Mouse (Mus musculus): Measurements from ENCODE around the gene Adamts6. TPM values are rescaled to one million over a fixed set of nuclear protein-coding genes. Genes with fewer than 3 reads are reported as not detected.

The Adamts6 gene
- polyA plus RNA-seq, 1 experiment: 6.4 TPM

GRCm38 (mm10) chr13:104393427-104394356 lies 106.1 kb downstream of the Adamts6 start:
- Histone ChIP-seq H3K36me3 (ENCODE audit: control insufficient read depth, insufficient read depth, low read length) (no peaks in the 10 kb centered on the region), H3K4me1 (replicated peaks; ENCODE audit: control insufficient read depth, insufficient read depth, low read length) (no peaks in the 10 kb centered on the region), H3K27ac (ENCODE audit: control insufficient read depth, insufficient read depth, low read length) (no peak overlapping the region), H3K4me3 (ENCODE audit: control insufficient read depth, insufficient read depth, low read length) (no peak overlapping the region), H3K27me3 (ENCODE audit: control insufficient read depth, insufficient read depth, low read length) (no peaks in the 10 kb centered on the region)
- DNase-seq: no peak
- no peak for TF ChIP-seq POLR2A (IDR thresholded peaks at IDR 0.05; ENCODE audit: control insufficient read depth, extremely low read depth, insufficient read depth, low read length, poor library complexity)
- no peak for TF ChIP-seq CTCF (IDR thresholded peaks at IDR 0.05; ENCODE audit: borderline replicate concordance, control insufficient read depth, extremely low read depth, insufficient read depth, low read length, poor library complexity)
- WGBS: 97% methylated on average over 8 of the region's 8 CpGs

GRCm38 (mm10) chr13:104397814-104398213 lies 110.2 kb downstream of the Adamts6 start:
- TF ChIP-seq POLR2A (IDR thresholded peaks at IDR 0.05; ENCODE audit: control insufficient read depth, extremely low read depth, insufficient read depth, low read length, poor library complexity) (no peak), CTCF (IDR thresholded peaks at IDR 0.05; ENCODE audit: borderline replicate concordance, control insufficient read depth, extremely low read depth, insufficient read depth, low read length, poor library complexity) (no peak)
- Histone ChIP-seq H3K4me1 (replicated peaks; ENCODE audit: control insufficient read depth, insufficient read depth, low read length) (no peaks in the 10 kb centered on the region), H3K27me3 (ENCODE audit: control insufficient read depth, insufficient read depth, low read length) (no peaks in the 10 kb centered on the region), H3K36me3 (ENCODE audit: control insufficient read depth, insufficient read depth, low read length) (no peaks in the 10 kb centered on the region), H3K27ac (ENCODE audit: control insufficient read depth, insufficient read depth, low read length) (no peak overlapping the region), H3K4me3 (ENCODE audit: control insufficient read depth, insufficient read depth, low read length) (no peak overlapping the region)
- WGBS: 93% methylated on average over 8 of the region's 8 CpGs
- no peak for DNase-seq

- Histone ChIP-seq H3K4me1 (replicated peaks; ENCODE audit: control insufficient read depth, insufficient read depth, low read length) (no peaks in the 10 kb centered on the region), H3K4me3 (ENCODE audit: control insufficient read depth, insufficient read depth, low read length) (no peak overlapping the region), H3K36me3 (ENCODE audit: control insufficient read depth, insufficient read depth, low read length) (no peaks in the 10 kb centered on the region), H3K27ac (ENCODE audit: control insufficient read depth, insufficient read depth, low read length) (no peak overlapping the region), H3K27me3 (ENCODE audit: control insufficient read depth, insufficient read depth, low read length) (no peaks in the 10 kb centered on the region)
- no peak for DNase-seq
- no peak for TF ChIP-seq CTCF (IDR thresholded peaks at IDR 0.05; ENCODE audit: borderline replicate concordance, control insufficient read depth, extremely low read depth, insufficient read depth, low read length, poor library complexity)
- TF ChIP-seq POLR2A (IDR thresholded peaks at IDR 0.05; ENCODE audit: control insufficient read depth, extremely low read depth, insufficient read depth, low read length, poor library complexity): no peak
- WGBS: 94% methylated on average over 2 of the region's 2 CpGs
These were observed 145.1 kb downstream of the Adamts6 start for GRCm38 (mm10) chr13:104432734-104433133.

- Histone ChIP-seq H3K4me3 (ENCODE audit: control insufficient read depth, insufficient read depth, low read length) (no peak overlapping the region), H3K4me1 (replicated peaks; ENCODE audit: control insufficient read depth, insufficient read depth, low read length) (no peaks in the 10 kb centered on the region), H3K27ac (ENCODE audit: control insufficient read depth, insufficient read depth, low read length) (no peak overlapping the region), H3K27me3 (ENCODE audit: control insufficient read depth, insufficient read depth, low read length) (no peaks in the 10 kb centered on the region), H3K36me3 (ENCODE audit: control insufficient read depth, insufficient read depth, low read length) (no peaks in the 10 kb centered on the region; the same call in 1 of the 2 replicates)
- TF ChIP-seq CTCF (IDR thresholded peaks at IDR 0.05; ENCODE audit: borderline replicate concordance, control insufficient read depth, extremely low read depth, insufficient read depth, low read length, poor library complexity): no peak
- WGBS: 98% methylated on average over 7 of the region's 7 CpGs
- DNase-seq: no peak
These were observed 154.9 kb downstream of the Adamts6 start for GRCm38 (mm10) chr13:104442559-104442958.

GRCm38 (mm10) chr13:104445437-104445836 lies 157.8 kb downstream of the Adamts6 start:
- no peak for DNase-seq
- 90% methylated on average over 1 of the region's 1 CpGs for WGBS
- H3K4me1 ChIP-seq (replicated peaks; ENCODE audit: control insufficient read depth, insufficient read depth, low read length): no peaks in the 10 kb centered on the region
- no peaks in the 10 kb centered on the region for H3K27me3 ChIP-seq (ENCODE audit: control insufficient read depth, insufficient read depth, low read length)
- H3K4me3 ChIP-seq (ENCODE audit: control insufficient read depth, insufficient read depth, low read length): no peak overlapping the region
- no peak overlapping the region for H3K27ac ChIP-seq (ENCODE audit: control insufficient read depth, insufficient read depth, low read length)
- H3K36me3 ChIP-seq (ENCODE audit: control insufficient read depth, insufficient read depth, low read length): no peaks in the 10 kb centered on the region; the same call in 1 of the 2 replicates
- TF ChIP-seq POLR2A (IDR thresholded peaks at IDR 0.05; ENCODE audit: control insufficient read depth, extremely low read depth, insufficient read depth, low read length, poor library complexity): no peak
- TF ChIP-seq CTCF (IDR thresholded peaks at IDR 0.05; ENCODE audit: borderline replicate concordance, control insufficient read depth, extremely low read depth, insufficient read depth, low read length, poor library complexity): no peak

GRCm38 (mm10) chr13:104446974-104447373 lies 159.3 kb downstream of the Adamts6 start:
- Histone ChIP-seq H3K27ac (ENCODE audit: control insufficient read depth, insufficient read depth, low read length) (no peak overlapping the region), H3K4me1 (replicated peaks; ENCODE audit: control insufficient read depth, insufficient read depth, low read length) (no peaks in the 10 kb centered on the region), H3K36me3 (ENCODE audit: control insufficient read depth, insufficient read depth, low read length) (no peaks in the 10 kb centered on the region; the same call in 1 of the 2 replicates), H3K27me3 (ENCODE audit: control insufficient read depth, insufficient read depth, low read length) (no peaks in the 10 kb centered on the region), H3K4me3 (ENCODE audit: control insufficient read depth, insufficient read depth, low read length) (no peak overlapping the region)
- no peak for TF ChIP-seq CTCF (IDR thresholded peaks at IDR 0.05; ENCODE audit: borderline replicate concordance, control insufficient read depth, extremely low read depth, insufficient read depth, low read length, poor library complexity)
- no peak for TF ChIP-seq POLR2A (IDR thresholded peaks at IDR 0.05; ENCODE audit: control insufficient read depth, extremely low read depth, insufficient read depth, low read length, poor library complexity)
- DNase-seq: no peak
- WGBS: 63% methylated on average over 1 of the region's 1 CpGs

All from thymus, adult 2 months (tissue).